Mouse (Mus musculus): ENCODE results near the gene Pogz. TPM values are rescaled to one million over a fixed set of nuclear protein-coding genes. Genes with fewer than 3 reads are reported as not detected.
A peak's percentile ranks its signal among the peaks of the same experiment; 100 is the strongest.

The Pogz gene
- 2.9 and 3.3 TPM in 2 replicates for polyA plus RNA-seq (2015; fragmentation: Nextera tagmentation; extraction: Ambion mirVana)

DNA sequence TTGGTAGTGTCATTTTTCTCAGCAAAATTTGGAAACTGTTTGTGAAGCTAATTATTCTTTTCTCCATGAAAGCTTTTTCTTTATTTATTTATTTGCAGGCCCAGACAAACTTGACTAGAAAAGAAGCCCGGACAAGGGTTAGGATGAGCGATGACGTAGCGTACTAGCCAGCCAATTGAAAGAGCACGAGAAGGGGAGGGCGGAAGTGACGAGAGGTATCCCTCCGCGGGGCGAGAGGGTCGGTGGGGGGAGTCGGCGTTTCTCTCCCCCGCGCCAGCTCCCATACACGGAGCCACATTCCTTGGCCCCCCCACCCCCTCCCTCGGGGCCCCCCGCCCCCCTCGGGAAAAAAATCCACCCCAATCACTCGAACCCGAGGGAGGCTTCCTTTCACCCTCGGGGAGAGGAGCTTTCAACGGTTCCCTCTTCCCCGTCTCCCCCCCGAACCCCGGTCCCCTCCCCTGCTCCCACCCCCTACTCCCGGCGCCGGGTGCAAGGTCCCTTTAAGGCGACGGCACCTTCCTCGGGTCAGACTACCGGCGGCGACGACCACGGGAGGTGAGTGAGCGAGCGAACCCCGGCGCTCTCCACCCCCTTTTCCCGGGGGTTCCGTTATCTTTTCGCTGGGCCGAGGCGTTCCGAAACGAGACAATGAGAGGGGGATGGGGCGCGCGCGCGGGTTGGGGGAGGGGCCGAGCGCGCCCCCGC, at the start of gene Pogz:
Gene Pogz (plus strand): TSS at position 385 of the 708 bp plus-strand sequence.
- H3K36me3 ChIP-seq (replicated peaks; ENCODE audit: insufficient read depth, low read length) = no peaks in the 10 kb centered on the region
- H3K4me1 ChIP-seq (ENCODE audit: insufficient read depth) = peaks cover 13% of the 10 kb centered on the region
- 1% methylated on average over 35 of the region's 57 CpGs for whole genome bisulfite sequencing (ENCODE audit: insufficient replicate concordance)
- TF ChIP-seq EP300 (IDR thresholded peaks at IDR 0.05; ENCODE audit: low read depth) (peak; percentile 51), CTCF (IDR thresholded peaks at IDR 0.05; ENCODE audit: low read depth) (no peak)
- ATAC-seq (peak; percentile 90), DNase-seq (peak; percentile 95)
- peak within 1 kb of the TSS; percentile 92 for H3K9ac ChIP-seq (replicated peaks)
- H3K27me3 ChIP-seq (ENCODE audit: insufficient read depth, low read length) = no peaks in the 10 kb centered on the region
- H3K4me2 ChIP-seq (ENCODE audit: low read depth, low read length) = peak within 1 kb of the TSS; percentile 79
- no peaks in the 10 kb centered on the region for H3K9me3 ChIP-seq (ENCODE audit: low read length)
- H3K4me3 ChIP-seq (ENCODE audit: low read depth, low read length) = peak within 1 kb of the TSS; percentile 95
- peak within 1 kb of the TSS; percentile 99 for H3K27ac ChIP-seq (ENCODE audit: low read depth)

DNA sequence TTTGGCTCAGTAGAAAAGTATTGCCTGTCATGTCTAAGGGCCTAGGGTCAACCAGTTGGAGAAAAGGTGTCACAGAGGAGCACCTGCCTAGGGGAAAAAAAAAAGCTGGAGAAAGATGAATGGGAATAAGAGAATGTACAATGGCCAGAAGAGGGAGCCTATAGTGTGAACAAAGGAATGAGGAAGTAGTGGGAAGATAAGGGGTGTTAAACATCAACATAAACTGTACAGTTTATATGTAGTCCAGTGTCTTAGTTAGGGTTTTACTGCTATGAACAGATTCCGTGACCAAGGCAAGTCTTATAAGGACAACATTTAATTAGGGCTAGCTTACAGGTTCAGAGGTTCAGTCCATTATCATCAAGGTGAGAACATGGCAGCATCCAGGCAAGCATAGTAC, 48.3 kb upstream of the Pogz start:
- ATAC-seq (no peak), DNase-seq (no peak)
- Histone ChIP-seq H3K27ac (ENCODE audit: low read depth) (no peak overlapping the region), H3K36me3 (replicated peaks; ENCODE audit: insufficient read depth, low read length) (no peaks in the 10 kb centered on the region), H3K4me3 (ENCODE audit: low read depth, low read length) (no peak overlapping the region), H3K9ac (replicated peaks) (no peak overlapping the region), H3K27me3 (ENCODE audit: insufficient read depth, low read length) (peaks cover 15% of the 10 kb centered on the region), H3K9me3 (ENCODE audit: low read length) (no peaks in the 10 kb centered on the region), H3K4me1 (ENCODE audit: insufficient read depth) (peaks cover 10% of the 10 kb centered on the region), H3K4me2 (ENCODE audit: low read depth, low read length) (no peak overlapping the region)
- TF ChIP-seq CTCF (IDR thresholded peaks at IDR 0.05; ENCODE audit: low read depth) (no peak), EP300 (IDR thresholded peaks at IDR 0.05; ENCODE audit: low read depth) (no peak)
- 76% methylated on average over 1 of the region's 1 CpGs for WGBS (ENCODE audit: insufficient replicate concordance)

DNA sequence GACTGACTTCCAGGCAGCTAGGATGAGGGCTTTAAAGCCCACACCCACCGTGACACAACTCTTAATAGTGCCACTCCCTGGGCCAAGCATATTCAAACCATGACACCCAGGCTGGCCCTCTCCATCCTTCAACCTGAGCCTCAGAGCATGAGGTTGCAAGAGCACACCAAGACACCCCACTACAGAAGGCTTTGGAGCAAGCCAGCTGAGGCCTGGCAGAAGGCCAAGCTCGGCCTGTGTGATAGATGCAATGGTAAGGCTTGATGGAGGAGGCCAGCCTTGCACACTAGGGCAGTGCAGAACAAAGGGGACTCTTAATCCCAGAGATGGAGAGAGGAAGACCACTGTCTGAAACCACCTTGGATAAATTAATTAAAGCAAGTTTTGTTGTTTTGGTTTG, 47.9 kb upstream of the Pogz start:
- Histone ChIP-seq H3K36me3 (replicated peaks; ENCODE audit: insufficient read depth, low read length) (no peaks in the 10 kb centered on the region), H3K27ac (ENCODE audit: low read depth) (no peak overlapping the region), H3K4me3 (ENCODE audit: low read depth, low read length) (no peak overlapping the region), H3K4me1 (ENCODE audit: insufficient read depth) (peaks cover 10% of the 10 kb centered on the region), H3K9me3 (ENCODE audit: low read length) (no peaks in the 10 kb centered on the region), H3K27me3 (ENCODE audit: insufficient read depth, low read length) (peaks cover 15% of the 10 kb centered on the region), H3K4me2 (ENCODE audit: low read depth, low read length) (no peak overlapping the region), H3K9ac (replicated peaks) (no peak overlapping the region)
- DNase-seq (no peak), ATAC-seq (no peak)
- 67% methylated on average over 2 of the region's 2 CpGs for WGBS (ENCODE audit: insufficient replicate concordance)
- TF ChIP-seq EP300 (IDR thresholded peaks at IDR 0.05; ENCODE audit: low read depth) (no peak), CTCF (IDR thresholded peaks at IDR 0.05; ENCODE audit: low read depth) (no peak)

DNA sequence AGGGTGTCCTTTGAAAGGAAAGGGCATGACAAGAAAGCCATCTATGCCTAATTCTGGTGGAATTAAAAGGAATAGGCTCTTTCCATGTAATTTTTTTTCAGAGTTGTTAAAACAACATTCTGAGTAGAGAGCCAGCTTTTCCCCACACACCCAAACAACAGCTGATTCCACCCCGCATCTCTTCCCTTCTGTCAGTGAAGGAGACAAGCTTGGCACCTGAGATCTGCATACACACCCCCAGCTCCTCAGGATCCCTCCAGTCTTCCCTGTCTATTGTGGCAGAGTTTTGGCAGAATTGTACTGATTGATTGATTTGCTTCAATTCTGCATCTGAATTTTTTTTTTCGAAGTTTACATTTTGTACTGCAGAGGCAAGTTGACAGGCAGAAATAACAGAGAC, 45.1 kb upstream of the Pogz start:
- no peaks in the 10 kb centered on the region for H3K9me3 ChIP-seq (ENCODE audit: low read length)
- WGBS (ENCODE audit: insufficient replicate concordance) = 90% methylated on average over 2 of the region's 2 CpGs
- DNase-seq (no peak), ATAC-seq (no peak)
- H3K4me1 ChIP-seq (ENCODE audit: insufficient read depth) = no peaks in the 10 kb centered on the region
- no peak overlapping the region for H3K4me2 ChIP-seq (ENCODE audit: low read depth, low read length)
- no peak overlapping the region for H3K27ac ChIP-seq (ENCODE audit: low read depth)
- TF ChIP-seq CTCF (IDR thresholded peaks at IDR 0.05; ENCODE audit: low read depth) (no peak), EP300 (IDR thresholded peaks at IDR 0.05; ENCODE audit: low read depth) (no peak)
- no peak overlapping the region for H3K4me3 ChIP-seq (ENCODE audit: low read depth, low read length)
- no peak overlapping the region for H3K9ac ChIP-seq (replicated peaks)
- H3K36me3 ChIP-seq (replicated peaks; ENCODE audit: insufficient read depth, low read length) = no peaks in the 10 kb centered on the region
- H3K27me3 ChIP-seq (ENCODE audit: insufficient read depth, low read length) = peaks cover 3% of the 10 kb centered on the region

DNA sequence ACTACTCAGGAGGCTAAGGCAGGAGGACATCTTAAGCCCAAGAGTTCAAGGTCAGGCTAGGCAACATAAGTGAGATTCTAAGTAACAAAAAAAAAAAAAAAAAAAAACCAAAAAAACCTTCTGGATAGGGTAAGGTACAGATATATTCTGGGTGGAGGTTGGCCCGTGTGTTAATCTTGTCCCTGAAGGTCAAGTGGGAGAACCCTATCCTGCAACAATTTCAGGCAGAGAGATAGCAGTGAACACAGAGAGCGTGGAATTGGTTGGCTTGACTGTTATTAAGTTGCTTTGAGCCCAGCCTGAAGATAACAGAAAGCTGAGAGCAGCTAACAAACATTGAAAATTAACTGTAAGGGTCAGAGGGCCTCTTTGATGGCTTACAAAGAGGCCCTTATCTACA, 43.7 kb upstream of the Pogz start:
- TF ChIP-seq CTCF (IDR thresholded peaks at IDR 0.05; ENCODE audit: low read depth) (no peak), EP300 (IDR thresholded peaks at IDR 0.05; ENCODE audit: low read depth) (no peak)
- Histone ChIP-seq H3K36me3 (replicated peaks; ENCODE audit: insufficient read depth, low read length) (no peaks in the 10 kb centered on the region), H3K9me3 (ENCODE audit: low read length) (no peaks in the 10 kb centered on the region), H3K4me1 (ENCODE audit: insufficient read depth) (no peaks in the 10 kb centered on the region), H3K4me2 (ENCODE audit: low read depth, low read length) (no peak overlapping the region), H3K27ac (ENCODE audit: low read depth) (no peak overlapping the region), H3K9ac (replicated peaks) (no peak overlapping the region), H3K4me3 (ENCODE audit: low read depth, low read length) (no peak overlapping the region), H3K27me3 (ENCODE audit: insufficient read depth, low read length) (no peaks in the 10 kb centered on the region)
- DNase-seq = no peak
- WGBS (ENCODE audit: insufficient replicate concordance) = 42% methylated on average over 2 of the region's 2 CpGs
- no peak for ATAC-seq

DNA sequence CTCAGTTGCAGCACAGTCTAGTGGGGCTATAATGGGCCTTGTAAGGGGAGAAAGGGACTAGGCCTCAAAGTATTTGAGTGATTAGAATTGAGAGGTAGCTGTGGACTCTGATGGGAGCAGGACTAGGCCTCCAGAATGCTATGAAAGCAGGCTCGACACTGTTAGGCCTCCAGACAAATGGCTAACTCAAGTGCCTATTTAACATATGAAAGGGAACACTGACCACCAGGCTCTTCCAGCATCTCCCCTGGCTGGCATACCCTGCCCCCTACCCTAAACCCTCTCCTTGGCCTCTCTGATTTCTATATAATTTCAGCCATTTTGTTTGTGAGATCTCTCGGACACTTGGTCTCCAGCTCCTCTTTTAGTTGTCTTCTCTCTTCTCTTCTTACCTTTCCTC, 43.0 kb upstream of the Pogz start:
- ATAC-seq (no peak), DNase-seq (no peak)
- Histone ChIP-seq H3K9me3 (ENCODE audit: low read length) (no peaks in the 10 kb centered on the region), H3K27me3 (ENCODE audit: insufficient read depth, low read length) (no peaks in the 10 kb centered on the region), H3K4me2 (ENCODE audit: low read depth, low read length) (no peak overlapping the region), H3K27ac (ENCODE audit: low read depth) (no peak overlapping the region), H3K9ac (replicated peaks) (no peak overlapping the region), H3K4me1 (ENCODE audit: insufficient read depth) (no peaks in the 10 kb centered on the region), H3K4me3 (ENCODE audit: low read depth, low read length) (no peak overlapping the region), H3K36me3 (replicated peaks; ENCODE audit: insufficient read depth, low read length) (no peaks in the 10 kb centered on the region)
- WGBS (ENCODE audit: insufficient replicate concordance) = 82% methylated on average over 2 of the region's 2 CpGs
- TF ChIP-seq CTCF (IDR thresholded peaks at IDR 0.05; ENCODE audit: low read depth) (no peak), EP300 (IDR thresholded peaks at IDR 0.05; ENCODE audit: low read depth) (no peak)
